Mouse (Mus musculus) adrenal gland, postnatal 14 days (tissue): ENCODE data around the gene Gm45140. TPM values are rescaled to one million over a fixed set of nuclear protein-coding genes. Genes with fewer than 3 reads are reported as not detected.

ENCODE experiments used
- DNase-seq: peaks from one replicate; pipeline ENCODE4 v3.0.0; 2021; ENCODE audit warnings: mixed read lengths
- total RNA-seq: library from RNA; stranded (reverse); gene quantifications from 2 replicates; pipeline ENCODE4 v1.2.3, GENCODE M21; 2021

The Gm45140 gene
- total RNA-seq, 1 experiment from 2014 or later, result 6.1 TPM

DNA sequence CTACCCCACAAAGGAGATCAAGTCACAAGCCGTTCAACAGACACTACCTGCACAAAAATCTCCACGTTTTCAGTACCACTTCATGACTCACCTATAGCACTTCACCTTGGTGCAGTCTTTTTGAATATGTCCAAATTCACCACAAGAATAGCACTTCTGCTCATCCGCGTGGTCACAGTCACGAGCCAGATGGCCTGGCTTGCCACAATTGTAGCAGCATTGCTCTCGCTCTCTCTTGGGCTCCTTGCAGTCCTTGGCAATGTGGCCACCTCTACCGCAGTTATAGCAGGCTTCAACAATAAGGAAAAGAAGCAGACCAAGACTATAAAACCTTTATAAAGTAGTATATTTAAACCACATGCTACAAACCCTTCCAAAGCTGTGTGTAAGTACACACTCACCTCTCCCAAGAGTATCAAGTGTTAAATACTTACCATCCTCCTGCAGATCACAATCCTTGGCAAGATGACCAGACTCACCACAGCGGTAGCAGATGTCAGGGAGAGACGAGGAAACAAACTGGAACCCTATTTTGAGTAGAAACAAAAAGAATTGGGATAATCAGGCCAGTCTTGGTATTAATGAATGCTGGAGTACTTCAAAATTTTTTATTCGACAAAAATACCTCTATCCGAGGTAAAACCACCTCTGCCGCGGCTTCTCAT is 9.6 kb upstream of the Gm45140 start:
- no peak for DNase-seq

DNA sequence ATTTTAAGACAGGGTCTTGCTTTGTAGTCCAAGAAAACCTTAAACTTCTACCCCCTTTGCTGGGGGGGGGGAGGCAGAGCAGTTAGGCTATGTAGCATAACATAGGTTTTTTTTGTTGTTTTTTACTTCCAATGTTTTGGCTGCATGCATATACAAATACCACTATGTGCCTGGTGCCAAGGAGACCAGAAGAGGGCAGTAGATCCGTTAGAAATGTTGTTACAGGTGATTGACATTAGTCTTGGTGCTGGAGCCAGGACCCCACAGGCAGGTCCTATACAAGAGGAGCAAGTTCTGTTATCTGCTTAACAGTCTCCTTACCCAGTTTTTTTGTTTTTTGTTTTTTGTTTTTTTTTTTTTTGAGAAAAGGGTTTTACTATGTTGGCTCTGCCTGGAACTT is 6.7 kb upstream of the Gm45140 start:
- DNase-seq, result no peak

- DNase-seq, result no peak
Measured at GRCm38 (mm10) chr6:87841635-87842034, 6.0 kb upstream of the Gm45140 start.

DNA sequence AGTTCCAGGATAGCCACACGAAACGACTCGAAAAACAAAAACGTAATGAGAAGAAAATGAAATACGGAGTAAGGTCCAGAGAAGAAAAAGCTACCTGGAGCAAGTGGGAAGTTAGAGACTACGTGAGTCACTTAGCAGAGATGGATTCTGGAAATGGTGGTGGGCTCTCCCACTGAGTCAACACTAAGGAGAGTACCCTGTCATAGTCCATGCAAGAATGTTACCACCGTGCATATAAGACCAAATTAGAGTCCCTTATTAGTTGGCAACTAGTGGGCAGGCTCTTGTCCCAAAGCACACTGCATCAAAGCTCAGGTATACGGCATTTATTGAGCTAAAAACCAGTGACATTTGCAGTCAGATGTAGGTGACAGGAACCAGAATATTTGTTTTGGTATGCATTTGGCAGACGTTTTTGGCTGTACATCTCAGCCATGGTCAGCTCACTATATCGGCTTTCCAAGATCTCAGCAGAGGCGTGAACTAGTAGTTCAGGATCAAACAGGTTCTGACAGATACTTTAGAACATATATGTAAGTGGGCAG is 4.3 kb upstream of the Gm45140 start:
- DNase-seq, result no peak

DNA sequence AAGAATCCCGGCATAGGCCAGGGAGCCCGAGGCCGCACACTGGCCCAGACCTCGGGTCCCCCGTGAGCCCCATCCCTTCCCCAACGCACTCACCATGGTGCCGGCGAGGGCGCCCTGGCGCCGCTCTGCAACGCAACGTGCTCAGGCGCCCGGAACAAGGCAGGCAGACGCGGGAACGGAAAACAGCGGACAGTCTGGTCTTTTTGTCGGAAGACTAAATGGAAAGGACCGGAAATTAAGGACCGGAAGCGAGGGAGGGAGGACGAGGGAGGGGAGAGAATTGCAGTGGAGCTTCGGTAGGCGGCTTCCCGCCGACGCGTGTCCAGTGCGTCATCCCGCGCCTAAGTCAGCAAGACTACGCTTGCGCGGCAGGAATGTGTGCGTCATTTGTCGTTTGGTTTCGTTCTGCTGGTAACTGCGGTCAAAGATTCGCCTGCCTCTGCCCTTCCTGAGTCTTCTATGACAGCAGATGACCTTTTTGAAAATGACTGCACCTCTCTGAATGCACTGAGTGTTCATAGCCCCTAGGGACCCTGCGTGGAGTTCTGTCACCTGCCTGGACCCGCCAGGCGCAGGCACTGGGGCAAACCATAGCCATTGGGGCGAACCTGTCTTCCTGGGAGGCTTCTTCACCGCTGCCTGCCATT is 3.1 kb upstream of the Gm45140 start, which contains the start of gene Isy1:
Gene Isy1 (minus strand): TSS at position 248 of the 647 bp plus-strand sequence.
- peak; percentile 98 for DNase-seq

GRCm38 (mm10) chr6:87820366-87820765 is 15.2 kb downstream of the Gm45140 start:
- no peak for DNase-seq

DNA sequence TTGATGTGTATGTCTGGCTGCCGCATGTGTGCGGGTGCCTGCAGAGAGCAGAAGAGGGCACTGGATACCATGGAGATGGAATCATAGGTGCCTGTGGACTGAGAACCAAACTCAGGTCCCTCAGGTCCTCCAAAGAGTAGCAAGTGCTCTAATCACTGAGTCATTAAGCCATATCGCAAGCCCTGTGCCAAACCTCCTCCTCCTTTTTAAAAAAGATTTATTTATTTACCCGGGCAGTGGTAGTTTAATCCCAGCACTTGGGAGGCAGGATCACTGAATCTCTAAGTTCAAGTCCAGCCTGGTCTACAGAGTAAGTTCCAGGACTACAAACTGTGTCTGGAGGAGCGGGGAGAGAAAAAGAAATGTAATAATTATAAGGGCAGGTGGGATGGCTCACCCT is 21.1 kb downstream of the Gm45140 start:
- DNase-seq, result no peak

DNA sequence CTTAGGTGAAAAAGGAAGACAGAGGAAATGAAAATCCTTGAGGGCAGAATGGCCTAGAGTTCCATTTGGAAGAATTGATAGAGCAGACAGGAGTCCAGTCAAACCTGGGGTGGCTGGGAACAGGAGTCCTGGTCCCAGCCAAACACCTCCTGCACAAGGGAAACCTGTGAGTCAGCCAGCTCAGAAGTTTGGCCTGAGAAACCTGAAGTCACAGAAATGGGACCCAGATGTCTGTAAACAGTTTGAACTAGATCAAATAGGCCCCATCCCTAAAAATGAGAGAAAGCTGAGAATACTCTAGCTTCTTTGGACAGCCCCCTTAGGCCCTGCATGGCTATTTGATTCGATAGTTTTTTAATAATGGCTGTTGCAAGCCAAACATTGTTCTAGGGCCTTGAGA is 22.9 kb downstream of the Gm45140 start:
- DNase-seq, result no peak

GRCm38 (mm10) chr6:87811675-87812338 is 23.8 kb downstream of the Gm45140 start, which contains the start of gene Rab43:
Gene Rab43 (minus strand): TSS chr6:87812164.
- peak; percentile 96 for DNase-seq

DNA sequence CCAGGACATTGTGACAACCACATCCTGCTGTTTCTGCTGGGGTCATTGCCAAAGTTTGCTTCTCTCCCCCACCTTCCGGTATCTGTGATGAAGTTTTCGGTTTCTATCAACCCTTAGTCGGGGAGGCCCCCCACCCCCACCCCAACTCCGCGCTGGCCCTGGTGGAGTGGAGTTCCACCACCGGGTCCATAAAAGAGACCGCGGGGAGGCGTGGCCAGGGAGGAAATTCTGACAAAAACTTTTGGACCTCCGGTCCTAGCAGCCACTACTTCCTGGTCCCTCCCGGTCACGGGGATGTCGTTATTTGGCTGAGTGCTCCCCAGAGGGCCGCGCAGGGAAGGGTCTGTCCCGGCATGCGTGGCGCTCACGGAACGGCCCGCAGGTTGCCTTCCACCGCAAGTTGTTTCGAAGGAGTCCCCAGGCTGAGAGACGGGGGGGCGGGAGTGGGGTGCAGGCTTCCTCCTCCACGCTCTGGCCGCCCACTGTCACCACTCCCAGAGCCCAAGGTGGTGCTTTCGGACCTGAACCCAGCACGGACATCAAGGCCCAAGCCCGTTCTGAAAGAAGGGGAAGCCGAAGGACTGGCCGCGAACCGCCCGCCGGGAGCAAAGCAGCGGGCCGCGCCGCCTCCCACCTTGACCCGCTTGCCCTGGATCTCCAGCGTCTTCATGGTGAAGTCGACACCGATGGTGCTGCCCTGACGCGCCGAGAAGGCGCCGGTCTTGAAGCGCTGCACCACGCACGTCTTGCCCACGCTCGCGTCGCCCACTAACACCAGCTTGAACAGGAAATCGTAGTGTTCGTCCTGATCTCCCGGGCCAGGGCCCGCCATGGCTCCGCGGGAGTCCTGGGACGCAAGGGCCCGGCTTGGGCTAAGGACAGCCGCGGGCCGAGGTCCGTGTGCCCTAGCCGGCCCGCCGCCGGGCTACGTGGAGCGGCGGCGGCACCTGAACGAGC is 24.6 kb downstream of the Gm45140 start:
- peak; percentile 86 for DNase-seq

GRCm38 (mm10) chr6:87810311-87810710 is 25.3 kb downstream of the Gm45140 start:
- DNase-seq, result no peak

- no peak for DNase-seq
Measured at GRCm38 (mm10) chr6:87809651-87810161, 25.9 kb downstream of the Gm45140 start.

DNA sequence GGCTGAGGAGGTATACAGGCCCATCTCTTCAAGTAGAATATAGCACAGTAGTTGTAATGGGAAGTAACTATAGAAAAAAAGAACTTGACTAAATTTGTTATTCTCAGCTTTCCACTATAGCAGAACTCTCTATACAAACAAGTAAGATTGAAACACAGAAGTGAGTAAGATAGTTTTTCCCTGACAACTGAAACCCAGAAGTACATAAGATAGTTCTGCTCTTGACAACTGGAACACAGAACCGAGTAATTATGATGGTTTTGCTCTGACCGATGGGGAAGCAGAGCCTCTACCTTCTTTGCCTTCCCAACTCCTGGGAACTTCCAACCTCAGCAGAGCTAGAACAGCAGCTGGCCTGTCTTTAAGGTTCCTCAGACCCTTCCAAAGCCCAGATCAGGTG is 26.5 kb downstream of the Gm45140 start:
- DNase-seq, result no peak

GRCm38 (mm10) chr6:87808521-87808920 is 27.1 kb downstream of the Gm45140 start:
- DNase-seq, result no peak

GRCm38 (mm10) chr6:87807735-87808440 is 27.7 kb downstream of the Gm45140 start:
- no peak for DNase-seq

DNA sequence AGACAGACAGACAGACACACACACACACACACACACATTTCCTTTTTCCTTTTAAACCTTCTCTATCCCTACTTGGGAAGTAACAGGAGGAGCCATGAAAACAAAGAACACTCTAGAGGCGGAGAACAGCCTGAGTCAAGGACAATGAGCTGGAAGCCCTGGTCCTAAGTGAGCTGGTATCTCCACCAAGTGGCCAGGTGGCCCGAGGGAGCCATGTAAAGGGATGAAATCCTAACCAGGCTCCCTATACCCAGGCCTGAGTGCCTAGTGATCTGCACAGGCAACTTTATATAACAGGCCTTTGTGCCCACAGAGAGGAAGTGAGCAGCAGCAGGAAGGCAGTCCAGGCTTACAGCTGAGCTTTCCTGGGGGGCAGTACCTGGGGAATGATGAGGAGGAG is 28.7 kb downstream of the Gm45140 start:
- DNase-seq, result no peak

GRCm38 (mm10) chr6:87806028-87806427 is 29.6 kb downstream of the Gm45140 start:
- DNase-seq, result no peak

GRCm38 (mm10) chr6:87805448-87805847 is 30.1 kb downstream of the Gm45140 start:
- DNase-seq, result no peak

DNA sequence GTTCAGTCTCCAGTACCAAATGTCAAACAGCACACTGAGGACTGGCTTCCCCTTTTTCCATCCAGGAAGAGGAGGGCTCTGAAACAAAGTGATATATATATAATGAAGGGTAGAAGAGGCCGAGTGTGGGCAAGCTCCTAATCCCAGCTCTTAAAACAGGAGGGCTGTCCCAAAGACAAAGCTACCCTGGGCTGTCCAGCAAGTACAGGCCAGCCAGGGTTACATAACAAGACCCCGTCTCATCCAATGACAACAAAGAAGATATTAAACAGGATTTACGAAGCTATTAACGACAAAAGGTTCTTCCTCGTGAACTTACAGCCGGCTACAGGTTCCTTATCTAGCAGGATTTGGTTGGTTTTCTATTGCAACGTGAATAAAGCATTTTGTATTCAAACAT is 30.7 kb downstream of the Gm45140 start:
- DNase-seq, result no peak

- DNase-seq, result no peak
Measured at GRCm38 (mm10) chr6:87804036-87804435, 31.6 kb downstream of the Gm45140 start.

GRCm38 (mm10) chr6:87802462-87802861 is 33.1 kb downstream of the Gm45140 start:
- DNase-seq, result no peak
